Mouse (Mus musculus): Measurements from ENCODE around the gene Rasgef1a. TPM values are rescaled to one million over a fixed set of nuclear protein-coding genes. Genes with fewer than 3 reads are reported as not detected.

Rasgef1a gene
- total RNA-seq, 2 experiments from 2014 or later: 0.14 to 0.16 TPM

- intact Hi-C loops (cut with DNase I): no loop called here
- DNase-seq (ENCODE audit: low spot score): no peak
Measured at GRCm38 (mm10) chr6:118022898-118023635, 11.8 kb downstream of the Rasgef1a start.

GRCm38 (mm10) chr6:118027036-118027435, 15.8 kb downstream of the Rasgef1a start:
- DNase-seq (ENCODE audit: low spot score): no peak

GRCm38 (mm10) chr6:118031467-118031866, 20.2 kb downstream of the Rasgef1a start:
- no peak for DNase-seq (ENCODE audit: low spot score)
- intact Hi-C loops (cut with DNase I): no loop called here

More at GRCm38 (mm10) chr6:118027036-118027435, 15.8 kb downstream of the Rasgef1a start:
- intact Hi-C loops (cut with DNase I): no loop called here

GRCm38 (mm10) chr6:118035639-118036038, 24.4 kb downstream of the Rasgef1a start:
- no peak for DNase-seq (ENCODE audit: low spot score)
- intact Hi-C loops (cut with DNase I): no loop called here

GRCm38 (mm10) chr6:118036118-118036805, 25.0 kb downstream of the Rasgef1a start:
- intact Hi-C loops (cut with DNase I): no loop called here
- DNase-seq (ENCODE audit: low spot score): no peak

GRCm38 (mm10) chr6:118036866-118037265, 25.6 kb downstream of the Rasgef1a start:
- DNase-seq (ENCODE audit: low spot score): no peak
- intact Hi-C loops (cut with DNase I): no loop called here

GRCm38 (mm10) chr6:118045180-118045579, 33.9 kb downstream of the Rasgef1a start:
- DNase-seq (ENCODE audit: low spot score): no peak
- intact Hi-C loops (cut with DNase I): no loop called here

GRCm38 (mm10) chr6:118045892-118046291, 34.7 kb downstream of the Rasgef1a start:
- no peak for DNase-seq (ENCODE audit: low spot score)
- intact Hi-C loops (cut with DNase I): no loop called here

- no peak for DNase-seq (ENCODE audit: low spot score)
- intact Hi-C loops (cut with DNase I): no loop called here
Measured at GRCm38 (mm10) chr6:118046511-118046910, 35.3 kb downstream of the Rasgef1a start.

- no peak for DNase-seq (ENCODE audit: low spot score)
- intact Hi-C loops (cut with DNase I): no loop called here
Measured at GRCm38 (mm10) chr6:118046924-118047323, 35.7 kb downstream of the Rasgef1a start.

GRCm38 (mm10) chr6:118047811-118048505, 36.7 kb downstream of the Rasgef1a start:
- DNase-seq (ENCODE audit: low spot score): no peak
- intact Hi-C loops (cut with DNase I): no loop called here

- no peak for DNase-seq (ENCODE audit: low spot score)
- intact Hi-C loops (cut with DNase I): no loop called here
Measured at GRCm38 (mm10) chr6:118049776-118050175, 38.5 kb downstream of the Rasgef1a start.

GRCm38 (mm10) chr6:118051474-118051873, 40.2 kb downstream of the Rasgef1a start:
- DNase-seq (ENCODE audit: low spot score): no peak
- intact Hi-C loops (cut with DNase I): no loop called here

- intact Hi-C loops (cut with DNase I): no loop called here
- no peak for DNase-seq (ENCODE audit: low spot score)
Measured at GRCm38 (mm10) chr6:118055209-118055608, 44.0 kb downstream of the Rasgef1a start.

- intact Hi-C loops (cut with DNase I): loop anchor here (10.0 kb wide), 1 partner anchor 324 kb away; no protein-coding TSS in a partner anchor
Measured at GRCm38 (mm10) chr6:118061266-118061665, 50.0 kb downstream of the Rasgef1a start.

GRCm38 (mm10) chr6:118063266-118063665, 52.0 kb downstream of the Rasgef1a start:
- DNase-seq (ENCODE audit: low spot score): no peak

More at GRCm38 (mm10) chr6:118061266-118061665, 50.0 kb downstream of the Rasgef1a start:
- DNase-seq (ENCODE audit: low spot score): no peak

GRCm38 (mm10) chr6:118064968-118065530, 53.8 kb downstream of the Rasgef1a start:
- DNase-seq (ENCODE audit: low spot score): no peak
- intact Hi-C loops (cut with DNase I): loop anchor here (10.0 kb wide), 1 partner anchor 320 kb away; no protein-coding TSS in a partner anchor

More at GRCm38 (mm10) chr6:118063266-118063665, 52.0 kb downstream of the Rasgef1a start:
- intact Hi-C loops (cut with DNase I): loop anchor here (10.0 kb wide), 1 partner anchor 322 kb away; no protein-coding TSS in a partner anchor

- intact Hi-C loops (cut with DNase I): loop anchor here (10.0 kb wide), 1 partner anchor 319 kb away; no protein-coding TSS in a partner anchor
- DNase-seq (ENCODE audit: low spot score): no peak
Measured at GRCm38 (mm10) chr6:118065837-118066198, 54.6 kb downstream of the Rasgef1a start.

GRCm38 (mm10) chr6:118066199-118067081, 55.2 kb downstream of the Rasgef1a start:
- intact Hi-C loops (cut with DNase I): loop anchor here (10.0 kb wide), 1 partner anchor 318 kb away; no protein-coding TSS in a partner anchor

More at GRCm38 (mm10) chr6:118066199-118067081, 55.2 kb downstream of the Rasgef1a start:
- no peak for DNase-seq (ENCODE audit: low spot score)
